Mouse (Mus musculus) limb, embryonic 12.5 days (tissue): ENCODE measurements around the gene Foxc2. TPM values are rescaled to one million over a fixed set of nuclear protein-coding genes. Genes with fewer than 3 reads are reported as not detected.

ENCODE experiments used
- ATAC-seq: fragments of 200-750 bp; cut with Nextera tagmentation; 2 replicates; pipeline ENCODE4 v1.8.0; 2017; ENCODE audit warnings: low read depth, moderate TSS enrichment; ENCODE audit not compliant: insufficient number of reproducible peaks, insufficient read depth, low FRiP score, low TSS enrichment
- H3K27ac ChIP-seq: fragments of 300-500 bp; sonication (generic); 2 replicates; pipeline ENCODE4 v1.5.1; 2016; ENCODE audit warnings: mild to moderate bottlenecking, moderate library complexity
- H3K27me3 ChIP-seq: fragments of 300-500 bp; sonication (generic); 2 replicates; pipeline ENCODE4 v1.6.1; 2016; ENCODE audit warnings: mild to moderate bottlenecking, moderate library complexity
- H3K36me3 ChIP-seq: fragments of 300-500 bp; sonication (generic); 2 replicates; pipeline ENCODE4 v1.6.1; 2016; ENCODE audit warnings: mild to moderate bottlenecking, moderate library complexity
- H3K4me1 ChIP-seq: fragments of 300-500 bp; sonication (generic); replicated peaks from 2 replicates; pipeline ENCODE4 v1.6.1; 2016
- H3K4me2 ChIP-seq: fragments of 300-500 bp; sonication (generic); 2 replicates; pipeline ENCODE4 v1.6.1; 2016; ENCODE audit warnings: mild to moderate bottlenecking, moderate library complexity
- H3K4me3 ChIP-seq: fragments of 300-500 bp; sonication (generic); replicated peaks from 2 replicates; pipeline ENCODE4 v1.5.1; 2016; ENCODE audit warnings: mild to moderate bottlenecking
- H3K9ac ChIP-seq: fragments of 300-500 bp; sonication (generic); replicated peaks from 2 replicates; pipeline ENCODE4 v1.6.1; 2016; ENCODE audit warnings: mild to moderate bottlenecking, moderate library complexity
- H3K9me3 ChIP-seq: fragments of 300-500 bp; sonication (generic); 2 replicates; pipeline ENCODE4 v1.6.1; 2016; ENCODE audit warnings: mild to moderate bottlenecking, moderate library complexity
- WGBS: fragments of 180-500 bp; shearing (Covaris S2); methylation state at CpG from one replicate; pipeline ENCODE4 v1.1.7; 2016; 5-methylcytosine and 5-hydroxymethylcytosine counted together
- polyA plus RNA-seq: library from polyadenylated mRNA; unstranded; fragments of >200 nt; fragmentation: Nextera tagmentation; extraction: Ambion mirVana; gene quantifications from 2 replicates; pipeline ENCODE4 v1.2.1, GENCODE M21; 2016

Foxc2 gene
- polyA plus RNA-seq, 1 experiment from 2014 or later = 6.0 TPM

DNA sequence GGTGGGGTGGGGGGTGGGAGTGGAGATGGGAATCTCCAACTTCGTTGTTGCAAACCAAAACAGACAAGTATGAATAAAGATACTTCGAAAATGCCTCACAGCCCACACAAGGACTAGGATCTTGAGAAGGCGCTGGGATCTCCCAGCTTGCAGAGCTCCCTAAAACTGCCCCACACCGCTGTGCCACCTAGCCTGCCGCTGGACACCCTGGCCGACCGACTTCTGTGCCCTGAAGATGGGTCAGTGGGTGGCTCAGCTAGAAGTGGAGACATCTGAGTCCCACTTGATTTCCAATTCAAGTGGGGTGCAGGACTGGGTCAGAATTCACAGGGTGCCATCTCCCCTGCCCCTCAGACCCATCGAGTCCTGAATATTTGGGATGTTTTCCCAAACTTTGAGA lies 5.7 kb downstream of the Foxc2 start:
- Histone ChIP-seq H3K4me3 (no peak overlapping the region), H3K9me3 (no peaks in the 10 kb centered on the region), H3K9ac (no peak overlapping the region), H3K27me3 (peaks cover 97% of the 10 kb centered on the region), H3K4me1 (peaks cover 45% of the 10 kb centered on the region), H3K36me3 (0 out of 2 replicates have a peak, but pooled peaks cover 7% of the 10 kb centered on the region), H3K27ac (no peak overlapping the region), H3K4me2 (no peak overlapping the region)
- ATAC-seq = no peak
- 28% methylated on average over 8 of the region's 8 CpGs for WGBS

DNA sequence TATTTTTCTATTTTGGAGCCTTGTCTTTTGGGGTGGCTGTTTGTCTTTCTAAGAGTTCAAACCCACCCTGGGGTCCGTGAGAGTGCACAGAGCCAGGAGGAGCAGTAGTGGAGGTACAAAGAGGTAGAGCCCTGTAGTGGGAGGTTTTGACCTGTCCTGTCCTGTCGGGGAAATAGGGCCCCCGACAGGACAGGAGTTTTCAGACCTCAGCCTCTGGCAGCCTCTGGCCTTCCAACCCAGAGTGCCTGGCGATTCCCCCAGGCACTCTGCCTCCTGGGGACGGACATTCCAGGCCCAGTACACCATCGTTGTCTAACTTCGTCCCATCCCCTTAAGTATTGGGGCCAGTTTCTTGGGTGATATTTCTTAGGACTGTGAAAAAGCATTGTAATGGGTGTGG lies 6.4 kb downstream of the Foxc2 start:
- Histone ChIP-seq H3K4me3 (no peak overlapping the region), H3K4me1 (peaks cover 45% of the 10 kb centered on the region), H3K9ac (no peak overlapping the region), H3K27me3 (peaks cover 97% of the 10 kb centered on the region), H3K9me3 (no peaks in the 10 kb centered on the region), H3K36me3 (0 out of 2 replicates have a peak, but pooled peaks cover 7% of the 10 kb centered on the region), H3K4me2 (no peak overlapping the region), H3K27ac (no peak overlapping the region)
- no peak for ATAC-seq
- 8% methylated on average over 7 of the region's 7 CpGs for WGBS

DNA sequence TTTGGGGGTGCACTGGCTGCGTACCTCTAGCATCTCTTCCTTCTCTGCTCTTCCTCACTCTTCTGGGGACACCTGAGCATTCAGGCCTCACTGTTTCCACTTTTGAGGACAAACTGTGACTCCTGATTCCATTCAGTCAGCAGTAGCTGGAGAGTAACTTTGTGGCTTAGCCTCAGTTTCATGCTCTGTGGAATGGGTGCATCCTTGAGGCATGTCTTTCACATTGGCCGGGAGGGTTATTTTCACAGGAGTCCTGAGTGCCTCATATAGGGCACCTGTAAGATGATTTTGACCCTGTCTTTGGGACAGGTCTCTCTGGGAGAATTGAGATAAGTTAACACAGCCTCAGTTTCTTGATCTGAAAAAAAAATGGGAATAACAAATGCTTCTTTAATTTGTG lies 7.1 kb downstream of the Foxc2 start:
- Histone ChIP-seq H3K4me1 (peaks cover 45% of the 10 kb centered on the region), H3K4me3 (no peak overlapping the region), H3K9me3 (no peaks in the 10 kb centered on the region), H3K27me3 (peaks cover 97% of the 10 kb centered on the region), H3K36me3 (0 out of 2 replicates have a peak, but pooled peaks cover 7% of the 10 kb centered on the region), H3K4me2 (no peak overlapping the region), H3K9ac (no peak overlapping the region), H3K27ac (no peak overlapping the region)
- ATAC-seq = no peak
- 46% methylated on average over 2 of the region's 2 CpGs for WGBS

DNA sequence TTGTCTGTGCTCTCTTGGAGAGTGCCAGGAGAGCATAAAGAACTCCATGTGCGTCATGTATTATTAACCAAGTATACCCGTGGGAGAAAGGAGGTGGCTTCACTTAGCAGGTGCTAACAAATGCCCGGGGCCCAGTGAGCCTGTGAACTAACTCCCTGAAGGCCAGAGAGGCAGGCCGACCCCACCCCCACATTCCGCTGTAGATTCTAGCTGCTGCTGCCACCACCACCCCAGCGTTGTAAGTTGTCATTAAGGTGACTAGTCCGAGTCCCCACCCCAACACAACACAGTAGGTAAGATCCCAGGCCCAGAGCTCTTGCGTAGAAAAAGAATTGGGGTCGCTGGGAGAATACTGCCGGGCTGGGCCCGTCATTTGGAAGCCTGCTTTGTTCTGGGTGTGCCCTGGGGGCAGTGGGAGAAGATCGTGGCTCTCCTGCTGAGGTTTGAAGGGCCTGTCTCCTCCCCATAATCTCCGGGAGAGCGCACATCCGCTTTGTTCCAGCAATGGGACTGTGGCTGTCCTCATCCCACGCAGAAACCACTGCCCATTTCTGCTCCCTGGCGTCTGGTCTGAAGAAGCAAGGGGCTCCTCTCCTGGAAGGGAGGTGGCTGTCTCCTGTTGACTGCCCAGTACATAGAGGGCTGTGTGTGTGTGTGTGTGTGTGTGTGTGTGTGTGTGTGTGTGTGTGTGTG lies 8.7 kb downstream of the Foxc2 start:
- 0 out of 2 replicates have a peak, but pooled peaks have one; percentile 4 for ATAC-seq
- Histone ChIP-seq H3K27ac (no peak overlapping the region), H3K4me1 (peaks cover 57% of the 10 kb centered on the region)

DNA sequence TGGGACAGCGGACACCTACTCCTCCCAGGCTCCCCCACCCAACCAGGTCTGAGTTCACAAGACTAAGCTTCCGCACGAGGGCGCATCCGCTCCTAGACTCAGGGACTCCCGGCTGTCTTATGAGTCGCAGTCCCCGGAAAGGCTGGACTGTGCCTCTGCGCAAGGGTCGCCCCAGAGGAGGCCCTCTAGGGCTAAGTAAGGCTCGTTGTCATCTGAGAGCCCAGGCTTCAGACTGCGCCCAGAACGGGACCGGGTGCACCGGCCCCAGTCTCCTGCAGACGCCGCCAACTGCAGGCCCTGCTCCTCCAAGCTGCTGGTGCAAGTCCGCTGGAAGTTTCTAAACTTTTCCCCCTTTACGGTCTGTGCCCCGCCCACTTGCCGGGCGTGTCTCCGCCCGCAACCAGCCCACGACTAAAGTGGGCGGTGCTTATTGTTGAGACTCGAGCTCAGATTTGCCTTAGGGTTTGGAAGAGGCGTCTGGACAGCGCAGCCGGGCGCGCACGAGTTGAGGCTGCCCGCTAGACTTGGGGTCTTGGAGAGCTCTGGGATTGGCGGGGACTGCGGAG lies 9.4 kb downstream of the Foxc2 start:
- H3K9me3 ChIP-seq = no peaks in the 10 kb centered on the region
- H3K27me3 ChIP-seq = peaks cover 100% of the 10 kb centered on the region
- H3K4me1 ChIP-seq = peaks cover 54% of the 10 kb centered on the region
- WGBS = 1% methylated on average over 35 of the region's 36 CpGs
- peak; percentile 75 for ATAC-seq
- H3K27ac ChIP-seq = no peak overlapping the region
- H3K4me2 ChIP-seq = peak overlapping the region; percentile 61
- H3K36me3 ChIP-seq = 0 out of 2 replicates have a peak, but pooled peaks cover 7% of the 10 kb centered on the region
- H3K9ac ChIP-seq = no peak overlapping the region; the same call in 1 of the 2 replicates
- H3K4me3 ChIP-seq = peak overlapping the region; percentile 34

More for the DNA sequence above, 8.7 kb downstream of the Foxc2 start:
- Histone ChIP-seq H3K9ac (0 out of 2 replicates have a peak overlapping the region, but pooled peaks have one; percentile 0), H3K9me3 (no peaks in the 10 kb centered on the region), H3K36me3 (0 out of 2 replicates have a peak, but pooled peaks cover 7% of the 10 kb centered on the region), H3K4me3 (peak overlapping the region; percentile 34), H3K27me3 (peaks cover 100% of the 10 kb centered on the region), H3K4me2 (peak overlapping the region; percentile 61)
- 3% methylated on average over 17 of the region's 17 CpGs for whole genome bisulfite sequencing

DNA sequence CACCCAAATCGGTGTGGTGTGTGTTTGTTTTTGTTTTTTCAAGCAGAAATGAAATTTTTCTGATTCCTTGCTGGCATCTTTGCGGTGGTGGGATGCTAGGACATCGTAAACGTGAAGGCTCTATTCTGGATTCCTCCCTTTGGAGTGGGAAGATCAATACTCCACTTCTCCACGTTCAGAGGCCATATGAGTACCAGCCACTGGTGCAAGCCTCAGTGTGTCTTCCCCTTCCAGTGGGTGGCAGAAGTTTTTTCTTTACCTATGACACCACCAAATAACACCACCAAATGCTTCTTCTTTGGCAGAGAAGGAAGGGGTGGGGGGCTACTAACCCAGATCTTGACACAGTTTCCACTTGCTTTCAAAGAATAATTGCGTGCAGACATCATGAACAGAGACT lies 10.2 kb downstream of the Foxc2 start:
- peaks cover 100% of the 10 kb centered on the region for H3K27me3 ChIP-seq
- no peak overlapping the region for H3K9ac ChIP-seq
- peak overlapping the region; percentile 61 for H3K4me2 ChIP-seq
- no peak for ATAC-seq
- H3K9me3 ChIP-seq = no peaks in the 10 kb centered on the region
- 4% methylated on average over 6 of the region's 6 CpGs for WGBS
- H3K4me3 ChIP-seq = 0 out of 2 replicates have a peak overlapping the region, but pooled peaks have one; percentile 34
- peaks cover 47% of the 10 kb centered on the region for H3K4me1 ChIP-seq
- H3K27ac ChIP-seq = no peak overlapping the region
- 0 out of 2 replicates have a peak, but pooled peaks cover 7% of the 10 kb centered on the region for H3K36me3 ChIP-seq

DNA sequence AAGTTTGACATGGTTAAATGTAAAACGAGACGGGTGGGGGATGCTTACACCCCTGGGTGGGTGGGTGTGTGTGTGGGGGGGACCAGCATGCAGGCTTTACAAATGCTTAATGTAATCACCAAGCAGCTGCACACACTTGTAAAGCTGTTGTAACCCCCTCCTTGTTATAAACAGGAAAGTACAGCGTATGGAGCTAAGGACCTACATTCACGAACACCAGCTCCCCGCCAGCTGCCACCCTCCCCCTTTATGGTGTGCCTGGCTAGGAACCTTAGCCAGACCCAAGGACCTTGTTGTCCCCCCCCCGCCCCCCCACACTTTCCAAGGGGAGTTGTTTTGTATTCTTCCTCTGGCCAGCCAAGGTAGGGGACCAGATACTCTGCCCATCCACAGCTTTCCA lies 10.7 kb downstream of the Foxc2 start:
- H3K27ac ChIP-seq = no peak overlapping the region
- no peak overlapping the region for H3K9ac ChIP-seq
- peaks cover 47% of the 10 kb centered on the region for H3K4me1 ChIP-seq
- H3K4me2 ChIP-seq = no peak overlapping the region
- H3K9me3 ChIP-seq = no peaks in the 10 kb centered on the region
- H3K36me3 ChIP-seq = 0 out of 2 replicates have a peak, but pooled peaks cover 2% of the 10 kb centered on the region
- H3K4me3 ChIP-seq = no peak overlapping the region
- H3K27me3 ChIP-seq = peaks cover 99% of the 10 kb centered on the region
- WGBS = under 1% methylated on average over 6 of the region's 6 CpGs
- ATAC-seq = no peak

DNA sequence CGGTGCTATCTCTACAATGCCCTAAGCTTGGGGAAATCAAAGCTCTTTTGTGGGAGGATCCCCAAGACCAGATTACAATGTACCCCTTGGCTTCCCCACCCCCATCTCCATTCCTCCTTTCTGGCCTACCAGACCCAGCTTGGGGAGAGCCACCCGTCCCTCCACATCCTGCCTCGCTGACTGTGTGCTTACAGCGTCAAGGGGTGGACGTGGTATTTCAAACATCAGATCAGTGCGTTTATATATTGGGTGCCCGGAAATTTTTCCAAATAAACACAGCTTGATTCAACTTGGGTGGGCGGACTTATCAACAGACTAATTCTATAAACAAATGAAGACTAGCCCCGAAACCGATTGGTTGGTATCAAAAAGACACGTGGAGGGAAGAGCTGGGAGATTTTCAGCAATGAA lies 11.3 kb downstream of the Foxc2 start:
- Histone ChIP-seq H3K9me3 (no peaks in the 10 kb centered on the region), H3K27ac (no peak overlapping the region), H3K4me3 (no peak overlapping the region), H3K27me3 (peaks cover 99% of the 10 kb centered on the region), H3K4me1 (peaks cover 47% of the 10 kb centered on the region), H3K4me2 (no peak overlapping the region), H3K36me3 (no peaks in the 10 kb centered on the region), H3K9ac (no peak overlapping the region)
- ATAC-seq = no peak
- 3% methylated on average over 11 of the region's 11 CpGs for WGBS

DNA sequence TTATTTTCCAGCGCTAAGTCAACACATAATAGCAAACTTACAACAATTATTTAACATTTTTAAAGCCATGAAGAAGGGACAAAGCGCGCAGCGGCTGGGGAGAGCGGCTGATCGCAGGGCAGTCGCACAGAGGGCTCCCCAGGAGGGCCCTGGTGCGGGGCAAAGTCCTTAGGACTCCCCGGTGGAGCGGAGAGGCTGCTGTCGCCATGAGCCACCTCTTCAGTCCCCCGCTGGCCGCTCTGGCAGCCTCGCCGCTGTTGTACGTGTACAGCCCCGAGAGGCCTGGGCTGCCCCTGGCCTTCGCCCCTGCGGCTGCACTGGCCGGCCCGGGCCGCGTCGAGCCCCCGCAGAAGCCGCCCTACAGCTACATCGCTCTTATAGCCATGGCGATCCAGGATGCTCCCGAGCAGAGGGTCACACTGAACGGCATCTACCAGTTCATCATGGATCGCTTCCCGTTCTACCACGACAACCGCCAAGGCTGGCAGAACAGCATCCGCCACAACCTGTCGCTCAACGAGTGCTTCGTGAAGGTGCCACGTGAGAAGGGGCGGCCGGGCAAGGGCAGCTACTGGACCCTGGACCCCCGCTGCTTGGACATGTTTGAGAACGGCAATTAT lies 11.9 kb downstream of the Foxc2 start, which contains the start of gene Foxl1:
Gene Foxl1 (plus strand): TSS at position 185 of the 620 bp plus-strand sequence.
- H3K9ac ChIP-seq = peak within 1 kb of the TSS; percentile 51
- peak within 1 kb of the TSS; percentile 48 for H3K4me2 ChIP-seq
- no peak for ATAC-seq
- 2% methylated on average over 43 of the region's 43 CpGs for WGBS
- H3K27ac ChIP-seq = no peak within 1 kb of the TSS
- H3K4me3 ChIP-seq = peak within 1 kb of the TSS; percentile 30
- no peaks in the 10 kb centered on the region for H3K36me3 ChIP-seq
- peaks cover 98% of the 10 kb centered on the region for H3K27me3 ChIP-seq
- no peaks in the 10 kb centered on the region for H3K9me3 ChIP-seq
- peaks cover 47% of the 10 kb centered on the region for H3K4me1 ChIP-seq

DNA sequence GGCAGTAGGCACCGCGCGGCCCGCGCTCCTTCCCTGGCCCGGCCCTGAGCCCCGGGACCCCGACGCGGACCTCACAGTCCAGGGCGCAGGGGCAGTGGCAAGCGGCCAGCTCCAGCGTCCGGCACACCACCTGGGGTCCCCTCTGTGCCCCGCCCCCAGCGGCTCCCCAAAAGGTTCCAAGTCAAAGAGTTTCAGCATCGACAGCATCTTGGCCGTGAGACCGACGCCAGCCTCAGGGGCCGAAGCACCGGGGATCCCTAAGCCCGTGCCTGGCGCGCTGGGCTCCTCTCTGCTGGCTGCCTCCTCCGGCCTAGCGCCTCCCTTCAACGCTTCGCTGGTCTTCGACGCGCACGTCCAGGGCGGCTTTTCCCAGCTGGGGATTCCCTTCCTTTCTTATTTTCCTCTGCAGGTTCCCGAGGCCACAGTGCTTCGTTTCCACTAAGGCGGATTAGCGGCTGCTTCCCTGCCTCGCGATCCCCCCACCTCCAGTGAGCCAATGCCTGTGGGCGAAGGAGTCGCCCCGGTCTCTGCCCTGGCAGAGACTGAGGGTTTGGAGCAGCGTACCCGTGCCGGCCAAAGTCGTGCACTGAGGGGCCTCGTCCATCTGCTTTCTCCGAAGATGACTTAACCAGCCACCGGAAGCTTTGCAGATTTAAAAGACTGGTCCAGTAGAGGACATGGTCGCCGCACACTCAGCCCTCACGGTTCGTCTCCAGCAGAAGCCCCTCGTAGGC lies 12.7 kb downstream of the Foxc2 start:
- no peaks in the 10 kb centered on the region for H3K36me3 ChIP-seq
- ATAC-seq = no peak
- H3K4me3 ChIP-seq = peak overlapping the region; percentile 30
- 3% methylated on average over 55 of the region's 55 CpGs for WGBS
- peaks cover 93% of the 10 kb centered on the region for H3K27me3 ChIP-seq
- H3K4me1 ChIP-seq = peaks cover 47% of the 10 kb centered on the region
- H3K9me3 ChIP-seq = no peaks in the 10 kb centered on the region
- H3K4me2 ChIP-seq = peak overlapping the region; percentile 48
- no peak overlapping the region for H3K27ac ChIP-seq
- H3K9ac ChIP-seq = peak overlapping the region; percentile 51; the same call in 1 of the 2 replicates
